Mouse (Mus musculus) hindbrain, postnatal 0 days (tissue): ENCODE results near the gene Ampd3. TPM values are rescaled to one million over a fixed set of nuclear protein-coding genes. Genes with fewer than 3 reads are reported as not detected.

Source experiments
- ATAC-seq: fragments of 200-750 bp; cut with Nextera tagmentation; 2 replicates; pipeline ENCODE4 v1.8.0; 2017; ENCODE audit warnings: mild to moderate bottlenecking, moderate TSS enrichment, moderate library complexity
- DNase-seq: peaks from one replicate; pipeline ENCODE4 v3.0.0-alpha.2; 2015; ENCODE audit warnings: low spot score
- H3K27ac ChIP-seq: fragments of 300-500 bp; sonication (generic); 2 replicates; pipeline ENCODE4 v1.5.1; 2014; ENCODE audit warnings: mild to moderate bottlenecking
- H3K27me3 ChIP-seq: fragments of 300-500 bp; sonication (generic); 2 replicates; pipeline ENCODE4 v1.6.1; 2014; ENCODE audit warnings: low read length, mixed read lengths; ENCODE audit not compliant: insufficient read depth
- H3K36me3 ChIP-seq: fragments of 300-500 bp; sonication (generic); 2 replicates; pipeline ENCODE4 v1.6.1; 2014; ENCODE audit warnings: low read length, mixed read lengths; ENCODE audit not compliant: insufficient read depth
- H3K4me1 ChIP-seq: fragments of 300-500 bp; sonication (generic); 2 replicates; pipeline ENCODE4 v1.6.1; 2014; ENCODE audit warnings: antibody characterized with exemption, low read length, mixed read lengths; ENCODE audit not compliant: insufficient read depth
- H3K4me2 ChIP-seq: fragments of 300-500 bp; sonication (generic); 2 replicates; pipeline ENCODE4 v1.6.1; 2014; ENCODE audit warnings: low read depth, mild to moderate bottlenecking, low read length, moderate library complexity, mixed read lengths
- H3K4me3 ChIP-seq: fragments of 300-500 bp; sonication (generic); 2 replicates; pipeline ENCODE4 v1.5.1; 2014; ENCODE audit warnings: low read length
- H3K9ac ChIP-seq: fragments of 300-500 bp; sonication (generic); replicated peaks from 2 replicates; pipeline ENCODE4 v1.6.1; 2014; ENCODE audit warnings: mild to moderate bottlenecking, low read length, moderate library complexity, mixed read lengths
- H3K9me3 ChIP-seq: fragments of 300-500 bp; sonication (generic); 2 replicates; pipeline ENCODE4 v1.6.1; 2016; ENCODE audit warnings: low read length, mixed read lengths
- CTCF ChIP-seq: IDR thresholded peaks from 2 replicates; pipeline ENCODE4 v1.5.1; 2016; ENCODE audit warnings: antibody characterized with exemption, control low read depth, low read depth
- WGBS: fragments of 180-500 bp; shearing (Covaris S2); extraction: QIAGEN DNeasy Blood & Tissue Kit; methylation state at CpG from one replicate; pipeline ENCODE4 v1.1.7; 2014; 5-methylcytosine and 5-hydroxymethylcytosine counted together
- polyA plus RNA-seq: library from polyadenylated mRNA; unstranded; fragments of >200 nt; fragmentation: Nextera tagmentation; extraction: Ambion mirVana; gene quantifications from 2 replicates; pipeline ENCODE4 v1.2.1, GENCODE M21; 2015
- total RNA-seq: library from RNA; depleted of rRNA; stranded (reverse); fragments of >200 nt; gene quantifications from 2 replicates; pipeline ENCODE4 v1.2.3, GENCODE M21; 2014

Ampd3 gene
- total and polyA plus RNA-seq, 2 experiments from 2014 or later, result 14.3 to 24.8 TPM

- no peaks in the 10 kb centered on the region for H3K9me3 ChIP-seq
- H3K4me2 ChIP-seq, result no peak overlapping the region
- no peak overlapping the region for H3K4me3 ChIP-seq
- peaks cover 7% of the 10 kb centered on the region; the same call in 1 of the 2 replicates for H3K4me1 ChIP-seq
- peak; percentile 57 for DNase-seq
- H3K9ac ChIP-seq, result no peak overlapping the region
- peak overlapping the region; percentile 78; the same call in 1 of the 2 replicates for H3K27ac ChIP-seq
- H3K27me3 ChIP-seq, result no peaks in the 10 kb centered on the region
- H3K36me3 ChIP-seq, result no peaks in the 10 kb centered on the region
- WGBS, result 37% methylated on average over 2 of the region's 2 CpGs
- TF ChIP-seq CTCF, result no peak
- ATAC-seq, result no peak
These were observed 13.3 kb downstream of the Ampd3 start for GRCm38 (mm10) chr7:110781231-110781711.

GRCm38 (mm10) chr7:110782135-110782534, 14.1 kb downstream of the Ampd3 start:
- Histone ChIP-seq H3K4me2 (no peak overlapping the region), H3K4me1 (peaks cover 7% of the 10 kb centered on the region; the same call in 1 of the 2 replicates), H3K9me3 (no peaks in the 10 kb centered on the region), H3K9ac (no peak overlapping the region), H3K4me3 (no peak overlapping the region), H3K27me3 (no peaks in the 10 kb centered on the region), H3K27ac (peak overlapping the region; percentile 78; the same call in 1 of the 2 replicates), H3K36me3 (no peaks in the 10 kb centered on the region)
- TF ChIP-seq CTCF, result no peak
- WGBS, result 60% methylated on average over 7 of the region's 7 CpGs
- no peak for ATAC-seq
- DNase-seq, result no peak

- ATAC-seq (no peak), DNase-seq (no peak)
- WGBS, result 53% methylated on average over 10 of the region's 10 CpGs
- peaks cover 7% of the 10 kb centered on the region; the same call in 1 of the 2 replicates for H3K4me1 ChIP-seq
- no peak overlapping the region for H3K9ac ChIP-seq
- no peak overlapping the region for H3K4me3 ChIP-seq
- H3K36me3 ChIP-seq, result no peaks in the 10 kb centered on the region
- H3K27me3 ChIP-seq, result no peaks in the 10 kb centered on the region
- H3K27ac ChIP-seq, result no peak overlapping the region
- no peak for TF ChIP-seq CTCF
- H3K4me2 ChIP-seq, result no peak overlapping the region
- no peaks in the 10 kb centered on the region for H3K9me3 ChIP-seq
These were observed 15.0 kb downstream of the Ampd3 start for GRCm38 (mm10) chr7:110782845-110783478.

- peaks cover 7% of the 10 kb centered on the region; the same call in 1 of the 2 replicates for H3K4me1 ChIP-seq
- H3K27me3 ChIP-seq, result no peaks in the 10 kb centered on the region
- TF ChIP-seq CTCF, result no peak
- H3K4me2 ChIP-seq, result no peak overlapping the region
- no peak for ATAC-seq
- H3K4me3 ChIP-seq, result no peak overlapping the region
- DNase-seq, result no peak
- no peak overlapping the region for H3K27ac ChIP-seq
- H3K9ac ChIP-seq, result no peak overlapping the region
- H3K36me3 ChIP-seq, result no peaks in the 10 kb centered on the region
- H3K9me3 ChIP-seq, result no peaks in the 10 kb centered on the region
- 63% methylated on average over 8 of the region's 8 CpGs for WGBS
These were observed 17.0 kb downstream of the Ampd3 start for GRCm38 (mm10) chr7:110784965-110785364.

- no peak for TF ChIP-seq CTCF
- no peaks in the 10 kb centered on the region for H3K9me3 ChIP-seq
- H3K27ac ChIP-seq, result no peak overlapping the region
- no peak overlapping the region for H3K4me3 ChIP-seq
- peaks cover 1% of the 10 kb centered on the region; the same call in 1 of the 2 replicates for H3K4me1 ChIP-seq
- 55% methylated on average over 3 of the region's 3 CpGs for WGBS
- ATAC-seq (no peak), DNase-seq (no peak)
- H3K9ac ChIP-seq, result no peak overlapping the region
- no peaks in the 10 kb centered on the region for H3K36me3 ChIP-seq
- no peaks in the 10 kb centered on the region for H3K27me3 ChIP-seq
- H3K4me2 ChIP-seq, result no peak overlapping the region
These were observed 17.7 kb downstream of the Ampd3 start for GRCm38 (mm10) chr7:110785741-110786146.

GRCm38 (mm10) chr7:110787310-110787709, 19.3 kb downstream of the Ampd3 start:
- 63% methylated on average over 6 of the region's 6 CpGs for WGBS
- Histone ChIP-seq H3K36me3 (no peaks in the 10 kb centered on the region), H3K4me2 (no peak overlapping the region), H3K27me3 (no peaks in the 10 kb centered on the region), H3K4me1 (no peaks in the 10 kb centered on the region), H3K9ac (no peak overlapping the region), H3K27ac (no peak overlapping the region), H3K9me3 (no peaks in the 10 kb centered on the region), H3K4me3 (no peak overlapping the region)
- ATAC-seq (no peak), DNase-seq (no peak)
- TF ChIP-seq CTCF, result no peak

- no peak for ATAC-seq
- 86% methylated on average over 8 of the region's 8 CpGs for WGBS
These were observed 22.9 kb downstream of the Ampd3 start for GRCm38 (mm10) chr7:110790878-110791277.

More at GRCm38 (mm10) chr7:110790878-110791277, 22.9 kb downstream of the Ampd3 start:
- no peak overlapping the region for H3K27ac ChIP-seq
- H3K4me2 ChIP-seq, result no peak overlapping the region
- no peak overlapping the region for H3K4me3 ChIP-seq
- TF ChIP-seq CTCF, result no peak
- no peak for DNase-seq
- no peaks in the 10 kb centered on the region for H3K9me3 ChIP-seq
- no peaks in the 10 kb centered on the region for H3K4me1 ChIP-seq
- H3K27me3 ChIP-seq, result no peaks in the 10 kb centered on the region
- H3K36me3 ChIP-seq, result no peaks in the 10 kb centered on the region
- H3K9ac ChIP-seq, result no peak overlapping the region
